Mouse (Mus musculus): ENCODE results near the gene Timp4.

Gene Timp4

GRCm38 (mm10) chr6:115200753-115201152 is 51.3 kb downstream of the Timp4 start:
- no peak for DNase-seq (ENCODE audit: low spot score in 2 of 2)
